Mouse (Mus musculus) neural tube, embryonic 10.5 days (tissue): ENCODE measurements around the gene Disp1.

Experiments used
- DNase-seq: peaks from one replicate; pipeline ENCODE4 v3.0.0-alpha.2; 2017; ENCODE audit warnings: low spot score; ENCODE audit errors: extremely low spot score

Gene Disp1

DNA sequence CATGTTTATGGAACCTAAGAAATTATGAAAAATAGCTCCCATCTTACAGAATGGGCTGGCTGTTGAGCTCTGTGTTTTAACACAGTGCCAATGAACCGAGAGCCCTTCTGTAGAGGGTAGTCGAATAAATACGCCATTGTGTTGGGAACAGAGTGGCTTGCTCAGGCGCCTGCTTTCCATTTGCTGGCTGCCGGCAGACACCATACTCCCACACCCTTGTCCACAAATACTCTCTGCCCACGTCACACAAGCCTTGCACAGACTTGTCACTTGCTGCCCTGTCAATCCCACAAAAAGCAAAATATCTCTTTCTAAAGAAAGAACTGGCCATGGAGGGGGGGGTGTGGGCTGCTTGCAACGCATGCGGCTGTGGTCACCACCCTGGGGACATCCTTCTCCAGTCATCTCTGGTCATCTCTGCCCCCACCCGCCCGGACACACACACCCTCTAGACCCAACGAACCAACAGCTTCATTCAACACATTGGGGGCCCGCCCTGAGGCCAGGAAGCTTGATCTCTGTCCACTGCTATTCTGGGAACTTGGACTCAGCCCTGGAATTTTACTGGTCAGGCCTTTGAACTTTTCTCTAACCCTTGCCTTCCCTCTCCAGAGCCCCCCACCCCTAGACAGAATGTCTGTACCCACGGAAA is 178.0 kb downstream of the Disp1 start:
- DNase-seq = no peak

GRCm38 (mm10) chr1:183041703-183042102 is 179.6 kb downstream of the Disp1 start:
- no peak for DNase-seq

DNA sequence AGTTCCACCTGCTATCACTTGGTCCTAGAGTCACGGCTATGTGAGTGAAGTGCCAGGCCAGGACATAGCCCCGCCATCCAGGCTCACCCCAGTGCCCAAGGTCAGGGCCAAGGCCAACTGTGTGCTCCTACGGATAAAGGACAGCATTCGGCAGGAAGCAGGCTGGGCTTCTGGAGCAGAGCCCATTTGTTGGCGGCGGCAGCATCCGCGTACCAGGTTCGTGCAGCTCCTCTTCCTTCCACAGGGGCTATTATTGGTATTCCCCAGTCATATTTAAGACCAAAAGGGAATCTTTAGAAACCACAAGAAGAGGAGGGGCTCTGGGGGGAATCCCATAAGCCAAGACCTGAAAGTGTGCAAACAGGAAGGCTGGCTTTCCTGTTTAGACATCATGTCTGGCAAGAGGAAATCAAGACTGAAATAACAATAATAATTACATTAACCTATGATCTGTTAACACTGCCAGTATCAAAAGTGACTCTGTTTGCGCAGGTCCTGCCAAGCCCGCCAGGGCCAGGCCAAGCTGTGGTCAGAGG is 180.4 kb downstream of the Disp1 start:
- DNase-seq = no peak

GRCm38 (mm10) chr1:183039881-183040708 is 181.2 kb downstream of the Disp1 start:
- DNase-seq = no peak

GRCm38 (mm10) chr1:183039404-183039803 is 181.9 kb downstream of the Disp1 start:
- DNase-seq = no peak
